Mouse (Mus musculus) midbrain, postnatal 0 days (tissue): Measurements from ENCODE around the gene Rhof. TPM values are rescaled to one million over a fixed set of nuclear protein-coding genes. Genes with fewer than 3 reads are reported as not detected.

Experiments
- ATAC-seq: fragments of 200-750 bp; cut with Nextera tagmentation; 2 replicates; pipeline ENCODE4 v1.8.0; 2017; ENCODE audit warnings: moderate number of reproducible peaks, mild to moderate bottlenecking, moderate TSS enrichment, moderate library complexity; ENCODE audit not compliant: low FRiP score
- DNase-seq: peaks from one replicate; pipeline ENCODE4 v3.0.0-alpha.2; 2015; ENCODE audit warnings: low spot score
- H3K27ac ChIP-seq: fragments of 300-500 bp; sonication (generic); 2 replicates; pipeline ENCODE4 v1.5.1; 2014; ENCODE audit warnings: low read depth, mild to moderate bottlenecking, low read length, mixed read lengths
- H3K27me3 ChIP-seq: fragments of 300-500 bp; sonication (generic); 2 replicates; pipeline ENCODE4 v1.6.1; 2014; ENCODE audit warnings: low read length, control low read depth, mixed read lengths; ENCODE audit not compliant: insufficient read depth
- H3K36me3 ChIP-seq: fragments of 300-500 bp; sonication (generic); 2 replicates; pipeline ENCODE4 v1.6.1; 2014; ENCODE audit warnings: low read length, control low read depth, mixed read lengths; ENCODE audit not compliant: insufficient read depth
- H3K4me1 ChIP-seq: fragments of 300-500 bp; sonication (generic); 2 replicates; pipeline ENCODE4 v1.6.1; 2014; ENCODE audit warnings: mild to moderate bottlenecking, control low read depth, antibody characterized with exemption, low read length, mixed read lengths; ENCODE audit not compliant: insufficient read depth
- H3K4me2 ChIP-seq: fragments of 300-500 bp; sonication (generic); 2 replicates; pipeline ENCODE4 v1.6.1; 2014; ENCODE audit warnings: low read depth, mild to moderate bottlenecking, low read length, mixed read lengths; ENCODE audit not compliant: poor library complexity, severe bottlenecking
- H3K4me3 ChIP-seq: fragments of 300-500 bp; sonication (generic); 2 replicates; pipeline ENCODE4 v1.5.1; 2014; ENCODE audit warnings: low read depth, mild to moderate bottlenecking, low read length, moderate library complexity
- H3K9ac ChIP-seq: fragments of 300-500 bp; sonication (generic); replicated peaks from 2 replicates; pipeline ENCODE4 v1.6.1; 2014; ENCODE audit warnings: mild to moderate bottlenecking, low read length, moderate library complexity, mixed read lengths; ENCODE audit not compliant: poor library complexity, severe bottlenecking
- H3K9me3 ChIP-seq: fragments of 300-500 bp; sonication (generic); 2 replicates; pipeline ENCODE4 v1.6.1; 2016; ENCODE audit warnings: low read length, control low read depth
- CTCF ChIP-seq: IDR thresholded peaks from 2 replicates; pipeline ENCODE4 v1.5.1; 2016; ENCODE audit warnings: antibody characterized with exemption, mild to moderate bottlenecking
- WGBS: fragments of 180-500 bp; shearing (Covaris S2); extraction: QIAGEN DNeasy Blood & Tissue Kit; methylation state at CpG from one replicate; pipeline ENCODE4 v1.1.7; 2014; 5-methylcytosine and 5-hydroxymethylcytosine counted together
- polyA plus RNA-seq: library from polyadenylated mRNA; unstranded; fragments of >200 nt; fragmentation: Nextera tagmentation; extraction: Ambion mirVana; gene quantifications from 2 replicates; pipeline ENCODE4 v1.2.1, GENCODE M21; 2015
- total RNA-seq: library from RNA; depleted of rRNA; stranded (reverse); fragments of >200 nt; gene quantifications from 2 replicates; pipeline ENCODE4 v1.2.3, GENCODE M21; 2014

The Rhof gene
- total and polyA plus RNA-seq, 2 experiments from 2014 or later, result 41.7 to 47.8 TPM

GRCm38 (mm10) chr5:123130030-123130813 lies 2.3 kb downstream of the Rhof start:
- H3K4me3 ChIP-seq, result no peak overlapping the region

DNA sequence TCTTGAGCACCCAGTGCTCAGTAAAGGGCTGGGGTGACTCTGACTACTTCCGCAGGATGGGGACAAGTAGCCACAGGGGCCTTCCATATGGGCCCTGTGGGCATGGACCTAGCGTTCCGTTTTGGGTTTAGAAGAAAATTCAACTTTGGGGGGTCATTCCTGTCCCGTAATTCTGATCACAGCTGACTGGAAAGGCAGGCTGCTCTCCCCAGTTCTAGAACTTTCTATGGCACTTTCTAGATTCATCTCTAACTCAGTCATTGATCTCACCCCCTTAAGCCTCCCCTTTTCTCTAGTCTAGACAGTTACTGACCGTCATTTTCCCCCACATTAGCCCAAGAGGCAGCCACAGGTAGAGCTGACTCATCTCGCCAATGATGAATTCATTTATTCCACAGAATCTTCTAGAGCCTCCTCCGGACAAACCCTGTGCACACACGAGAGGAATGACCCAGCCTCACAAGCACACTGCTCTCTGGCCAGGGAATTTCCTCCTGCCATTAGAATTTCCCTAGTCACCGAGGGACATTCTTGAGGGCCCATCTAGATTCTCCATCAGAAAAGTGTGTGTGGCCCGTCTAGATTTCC lies 3.2 kb downstream of the Rhof start:
- no peak for TF ChIP-seq CTCF
- no peaks in the 10 kb centered on the region for H3K9me3 ChIP-seq
- H3K4me1 ChIP-seq, result peaks cover 5% of the 10 kb centered on the region; the same call in 1 of the 2 replicates
- WGBS, result 90% methylated on average over 10 of the region's 10 CpGs
- no peak overlapping the region for H3K27ac ChIP-seq
- H3K27me3 ChIP-seq, result no peaks in the 10 kb centered on the region
- no peak overlapping the region for H3K9ac ChIP-seq
- DNase-seq, result no peak
- H3K4me2 ChIP-seq, result no peak overlapping the region
- no peak overlapping the region for H3K4me3 ChIP-seq
- no peaks in the 10 kb centered on the region for H3K36me3 ChIP-seq
- ATAC-seq, result no peak

More at GRCm38 (mm10) chr5:123130030-123130813, 2.3 kb downstream of the Rhof start:
- TF ChIP-seq CTCF, result no peak
- Histone ChIP-seq H3K27ac (no peak overlapping the region), H3K27me3 (no peaks in the 10 kb centered on the region), H3K9me3 (no peaks in the 10 kb centered on the region), H3K4me1 (peaks cover 13% of the 10 kb centered on the region; the same call in 1 of the 2 replicates), H3K36me3 (no peaks in the 10 kb centered on the region), H3K4me2 (no peak overlapping the region), H3K9ac (0 out of 2 replicates have a peak overlapping the region, but pooled peaks have one; percentile 19)
- no peak for DNase-seq
- ATAC-seq, result no peak
- WGBS, result 86% methylated on average over 9 of the region's 9 CpGs

GRCm38 (mm10) chr5:123128426-123129169 lies 3.9 kb downstream of the Rhof start:
- Histone ChIP-seq H3K4me3 (no peak overlapping the region), H3K27me3 (no peaks in the 10 kb centered on the region), H3K9me3 (no peaks in the 10 kb centered on the region), H3K4me1 (peaks cover 3% of the 10 kb centered on the region; the same call in 1 of the 2 replicates), H3K4me2 (no peak overlapping the region), H3K36me3 (no peaks in the 10 kb centered on the region), H3K9ac (no peak overlapping the region), H3K27ac (no peak overlapping the region)
- 57% methylated on average over 10 of the region's 10 CpGs for WGBS
- DNase-seq (no peak), ATAC-seq (no peak)
- TF ChIP-seq CTCF, result no peak

DNA sequence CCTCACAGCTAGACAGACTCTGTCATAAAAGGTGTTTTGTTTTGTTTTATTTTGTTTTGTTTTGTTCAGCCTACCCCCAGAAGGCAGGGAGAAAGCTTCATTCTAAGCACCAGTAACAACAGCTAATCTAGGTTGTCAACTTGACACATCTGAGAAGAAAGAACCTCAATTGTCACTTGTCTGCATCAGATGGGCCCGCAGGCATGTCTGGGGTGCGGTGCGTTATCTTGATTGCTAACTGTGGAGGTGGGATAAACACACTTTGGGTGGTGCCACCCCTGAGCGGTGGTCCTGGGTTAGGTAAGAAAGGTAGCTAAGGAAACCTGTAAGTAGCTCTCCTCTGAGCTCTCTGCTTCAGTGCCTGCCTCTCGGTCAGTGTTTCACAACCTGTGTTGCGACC lies 5.5 kb downstream of the Rhof start:
- H3K27me3 ChIP-seq, result no peaks in the 10 kb centered on the region
- no peaks in the 10 kb centered on the region for H3K9me3 ChIP-seq
- no peak for ATAC-seq
- no peak for TF ChIP-seq CTCF
- peaks cover 3% of the 10 kb centered on the region; the same call in 1 of the 2 replicates for H3K4me1 ChIP-seq
- H3K9ac ChIP-seq, result no peak overlapping the region
- WGBS, result 75% methylated on average over 6 of the region's 6 CpGs
- no peak overlapping the region for H3K4me2 ChIP-seq
- DNase-seq, result no peak
- no peak overlapping the region for H3K4me3 ChIP-seq
- H3K36me3 ChIP-seq, result no peaks in the 10 kb centered on the region
- no peak overlapping the region for H3K27ac ChIP-seq

DNA sequence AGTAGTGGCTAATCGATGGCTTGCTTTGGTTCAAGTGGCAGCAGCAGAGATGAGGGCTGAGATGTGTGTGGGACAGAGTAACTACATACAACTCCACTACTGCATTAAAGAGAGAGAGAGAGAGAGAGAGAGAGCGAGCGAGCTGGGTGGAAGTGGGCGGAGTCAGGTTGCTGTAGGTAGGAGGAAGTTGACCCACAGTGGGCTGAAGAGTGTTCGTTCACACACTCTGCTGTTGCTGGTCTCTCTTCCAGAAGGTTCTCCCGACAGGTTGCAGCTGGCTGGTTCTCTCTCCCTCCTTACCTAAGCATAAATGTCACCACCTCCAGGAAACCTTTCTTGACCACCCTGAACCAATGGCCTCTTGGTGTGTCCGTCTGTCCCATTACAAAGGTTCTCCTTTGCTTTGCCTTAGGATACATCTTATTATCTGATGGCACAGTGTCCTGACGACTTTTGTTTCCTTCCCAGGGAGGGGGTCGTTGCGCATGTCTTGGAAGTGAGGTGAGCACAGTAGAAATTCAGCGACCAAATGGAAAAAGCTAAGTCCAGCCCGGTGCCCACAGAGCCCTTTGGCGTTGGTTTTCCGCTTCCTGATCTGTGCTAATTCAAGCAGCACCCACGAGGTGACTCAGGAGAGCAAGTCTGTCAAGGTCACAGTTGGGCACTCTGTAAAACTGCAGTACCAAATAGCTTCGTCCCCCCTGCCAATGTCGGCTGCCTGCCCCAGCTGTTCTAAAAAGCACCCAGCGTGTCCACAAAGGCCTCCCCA lies 6.7 kb downstream of the Rhof start:
- H3K4me3 ChIP-seq, result no peak overlapping the region
- WGBS, result 83% methylated on average over 18 of the region's 18 CpGs
- no peaks in the 10 kb centered on the region for H3K9me3 ChIP-seq
- H3K9ac ChIP-seq, result no peak overlapping the region
- DNase-seq (no peak), ATAC-seq (no peak)
- H3K36me3 ChIP-seq, result no peaks in the 10 kb centered on the region
- no peak overlapping the region for H3K4me2 ChIP-seq
- TF ChIP-seq CTCF, result no peak
- H3K27ac ChIP-seq, result no peak overlapping the region
- no peaks in the 10 kb centered on the region for H3K27me3 ChIP-seq
- H3K4me1 ChIP-seq, result no peaks in the 10 kb centered on the region
